Mouse (Mus musculus): ENCODE results near the gene Tln2. TPM values are rescaled to one million over a fixed set of nuclear protein-coding genes. Genes with fewer than 3 reads are reported as not detected.
A peak's percentile ranks its signal among the peaks of the same experiment; 100 is the strongest.
"Not testable (repeated sequence)": the region's sequence is repeated elsewhere in the genome, so short reads cannot be mapped to it uniquely, and the experiment has no call there.

Tln2 gene
- total RNA-seq, 2 experiments from 2014 or later, result 90.2 to 93.5 TPM

- peak; percentile 16 to 36 for DNase-seq
These were observed 205.1 kb downstream of the Tln2 start for GRCm38 (mm10) chr9:67354356-67354755.

GRCm38 (mm10) chr9:67353365-67353764 lies 206.1 kb downstream of the Tln2 start:
- no peak for DNase-seq

- DNase-seq, result no peak
These were observed 210.5 kb downstream of the Tln2 start for GRCm38 (mm10) chr9:67348983-67349382.

DNA sequence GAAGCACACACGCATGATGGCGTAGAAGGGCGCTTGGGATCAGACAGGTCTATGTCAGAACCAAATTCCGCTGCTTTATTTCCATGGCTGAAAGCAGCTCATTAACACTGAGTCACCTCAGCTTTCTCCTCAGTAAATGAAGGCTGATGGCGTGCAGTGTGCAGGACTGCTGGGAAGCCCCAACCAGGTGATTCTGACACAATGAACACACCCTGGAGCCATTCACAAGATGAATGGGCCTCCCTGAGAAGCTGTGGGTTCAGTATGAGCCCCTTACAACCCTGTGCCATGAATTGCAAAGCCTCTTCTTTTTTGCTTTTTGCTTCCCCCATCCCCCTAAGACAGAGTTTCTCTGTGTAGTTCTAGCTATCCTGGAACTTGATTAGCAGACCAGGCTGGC lies 212.3 kb downstream of the Tln2 start:
- no peak for DNase-seq

DNA sequence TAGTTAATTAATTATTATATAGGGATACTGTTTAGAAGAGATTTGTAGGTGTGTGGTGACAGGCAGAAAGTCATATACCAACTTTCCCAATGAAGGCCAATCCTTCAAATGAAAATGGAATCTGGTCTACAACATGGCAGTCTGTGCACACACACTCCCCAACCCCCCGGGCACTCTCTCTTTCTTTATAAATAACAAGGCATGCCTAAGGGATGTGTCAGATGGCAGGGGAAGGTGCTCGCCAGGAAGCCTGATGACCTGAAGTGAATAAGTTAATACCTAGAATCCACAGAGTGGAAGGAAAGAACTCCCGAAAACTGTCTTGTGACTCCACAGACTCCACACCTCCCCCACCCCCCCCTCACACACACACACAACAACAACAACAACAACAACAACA lies 228.2 kb downstream of the Tln2 start:
- no peak for DNase-seq

- DNase-seq, result no peak
These were observed 231.1 kb downstream of the Tln2 start for GRCm38 (mm10) chr9:67328451-67328850.

DNA sequence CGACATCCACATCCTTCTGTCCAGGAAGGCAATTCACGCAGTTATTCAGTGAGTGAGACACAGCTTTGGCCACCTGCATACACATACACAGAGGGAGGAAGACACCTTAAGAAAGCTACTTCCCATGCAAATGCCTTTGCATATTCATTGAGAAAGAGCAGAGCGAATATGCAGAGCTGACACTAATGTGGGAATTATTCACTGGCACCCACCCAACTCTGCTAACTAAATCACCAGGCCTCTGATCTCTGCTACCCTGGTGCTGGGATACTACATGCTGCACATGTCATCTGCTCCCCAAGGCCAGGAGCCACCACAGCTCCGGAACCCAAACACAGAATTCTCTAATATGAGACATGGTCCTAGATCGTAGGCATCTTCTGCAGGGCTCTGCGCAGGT lies 237.6 kb downstream of the Tln2 start:
- DNase-seq, result no peak

DNA sequence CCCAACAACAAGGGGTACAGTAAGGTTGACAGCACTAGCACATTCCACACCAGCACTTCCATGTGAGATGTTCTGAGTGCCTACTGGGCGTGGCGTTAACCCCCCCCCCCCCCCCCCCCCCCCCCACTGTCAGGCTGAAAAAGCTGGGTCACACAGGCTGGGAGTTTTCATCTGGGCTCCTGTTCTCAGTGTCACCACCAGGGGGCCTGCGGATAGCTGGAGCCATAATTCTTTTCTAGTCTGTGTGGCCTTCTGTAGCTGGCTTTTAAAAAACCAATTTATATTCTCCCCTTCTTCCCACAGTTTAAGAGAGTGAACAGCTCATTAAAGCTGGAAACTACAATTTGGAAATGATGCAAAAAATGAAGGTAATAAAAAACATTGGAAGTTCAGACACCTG lies 244.1 kb downstream of the Tln2 start:
- peak; percentile 34 to 36 for DNase-seq

GRCm38 (mm10) chr9:67304992-67305391 lies 254.5 kb downstream of the Tln2 start:
- no peak for DNase-seq

- DNase-seq, result no peak
These were observed 255.5 kb downstream of the Tln2 start for GRCm38 (mm10) chr9:67303986-67304385.

- no peak for DNase-seq
These were observed 256.5 kb downstream of the Tln2 start for GRCm38 (mm10) chr9:67303038-67303437.

DNA sequence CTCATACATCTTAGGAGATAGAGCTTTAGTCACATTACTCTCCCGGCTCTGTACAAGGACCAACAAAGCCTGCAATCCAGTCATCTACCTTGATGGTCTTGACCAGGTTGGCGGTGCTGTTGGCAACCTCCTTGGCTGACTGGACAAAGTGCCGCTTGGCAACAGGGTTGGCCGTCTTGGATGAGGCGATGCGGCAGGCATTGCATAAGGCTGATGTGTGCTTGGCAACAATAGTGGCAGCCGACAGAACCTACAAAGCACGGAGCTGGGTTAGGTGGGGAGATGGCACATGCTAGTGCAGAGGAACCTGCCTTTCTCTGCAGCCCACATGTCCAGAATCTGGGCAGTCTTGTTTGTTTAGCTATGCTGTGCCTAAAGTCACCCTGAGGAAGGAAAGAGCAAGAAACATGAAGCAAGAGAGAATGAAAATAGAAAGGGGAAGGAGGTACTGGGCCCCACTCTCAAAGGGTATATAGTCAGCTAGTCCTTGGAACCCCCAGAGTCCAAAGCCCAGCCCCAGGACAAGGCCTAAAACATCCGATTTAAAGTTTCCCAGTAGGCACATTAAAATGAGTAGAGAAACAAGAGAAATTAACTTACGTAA lies 257.0 kb downstream of the Tln2 start:
- DNase-seq, result no peak

DNA sequence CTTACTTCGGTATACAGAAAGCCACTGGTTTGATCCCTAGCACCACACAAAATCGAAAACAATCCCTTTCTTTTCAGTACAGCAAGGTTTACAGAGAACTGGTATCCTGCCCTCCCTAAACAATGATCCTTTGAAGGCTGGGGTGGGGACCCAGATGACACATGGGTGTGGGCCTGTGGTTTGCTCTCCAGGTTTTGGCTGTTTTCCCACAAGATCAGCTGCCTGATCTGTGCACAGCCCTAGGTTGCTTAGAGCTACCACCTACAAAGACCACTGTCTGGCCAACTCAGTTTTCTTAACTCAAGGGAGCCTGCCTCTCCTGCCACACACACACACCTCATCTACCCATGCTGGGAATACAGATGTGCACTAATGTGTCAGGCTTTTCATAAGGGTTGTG lies 257.9 kb downstream of the Tln2 start:
- no peak for DNase-seq

GRCm38 (mm10) chr9:67300769-67301168 lies 258.7 kb downstream of the Tln2 start:
- peak in 1 of 2 experiments; percentile 34 for DNase-seq

DNA sequence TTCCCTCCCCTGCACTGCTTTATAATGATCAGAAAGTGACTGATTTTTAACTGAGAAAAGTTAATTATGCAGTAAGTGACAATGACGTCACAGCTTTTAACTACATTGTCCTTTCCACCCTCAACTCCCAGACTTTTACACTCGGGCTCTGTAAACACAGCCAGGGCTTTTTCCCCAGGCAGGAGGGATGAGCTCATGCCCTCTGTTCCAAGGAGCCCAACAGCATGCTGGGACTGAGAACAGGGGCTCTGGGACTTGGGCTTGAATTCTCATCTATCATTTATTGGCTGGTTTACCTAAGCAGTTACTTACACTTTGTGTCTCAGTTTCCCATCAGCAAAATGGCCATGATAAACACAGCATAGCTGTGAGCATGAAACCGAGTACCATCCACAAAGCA lies 259.2 kb downstream of the Tln2 start:
- no peak for DNase-seq

DNA sequence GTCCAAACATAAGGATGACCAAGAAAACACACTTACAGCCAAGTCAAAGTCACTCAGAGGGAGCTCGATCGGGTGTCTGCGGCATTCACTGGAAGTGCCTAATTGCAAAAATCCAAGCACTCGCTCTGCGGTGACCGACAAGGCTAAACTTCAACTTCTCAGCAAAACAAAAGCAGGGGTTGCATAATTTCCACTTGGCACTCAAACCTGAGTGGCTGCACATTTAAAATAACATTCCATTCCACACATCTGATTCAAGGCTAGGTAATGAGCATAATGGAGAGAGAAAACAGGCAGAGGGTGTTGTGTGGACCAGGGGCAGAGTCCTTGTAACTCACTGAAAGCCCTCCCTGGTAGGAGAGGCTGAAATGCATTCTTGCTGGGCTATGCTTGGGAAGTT lies 260.3 kb downstream of the Tln2 start:
- no peak for DNase-seq

GRCm38 (mm10) chr9:67297236-67297889 lies 262.1 kb downstream of the Tln2 start:
- DNase-seq, result no peak

DNA sequence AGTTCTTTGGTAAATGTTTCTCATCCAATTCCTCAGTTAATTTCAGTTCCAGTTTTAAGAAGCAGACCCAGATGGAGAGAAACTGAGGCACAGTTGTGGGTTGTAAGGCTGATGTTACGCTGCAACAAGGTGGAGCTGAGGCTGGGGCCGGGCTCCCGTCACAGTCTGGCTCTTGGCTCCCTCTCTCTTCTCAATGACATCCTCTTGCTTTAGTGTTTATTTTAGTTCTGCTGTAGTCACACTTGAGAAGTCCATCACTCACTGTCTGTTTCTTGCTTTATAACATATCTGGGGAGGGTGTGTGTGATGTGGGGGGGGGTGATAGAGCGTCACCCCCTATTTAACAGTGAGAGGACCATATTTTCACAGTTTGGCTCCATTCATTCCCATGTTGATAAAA lies 272.0 kb downstream of the Tln2 start:
- DNase-seq, result no peak

DNA sequence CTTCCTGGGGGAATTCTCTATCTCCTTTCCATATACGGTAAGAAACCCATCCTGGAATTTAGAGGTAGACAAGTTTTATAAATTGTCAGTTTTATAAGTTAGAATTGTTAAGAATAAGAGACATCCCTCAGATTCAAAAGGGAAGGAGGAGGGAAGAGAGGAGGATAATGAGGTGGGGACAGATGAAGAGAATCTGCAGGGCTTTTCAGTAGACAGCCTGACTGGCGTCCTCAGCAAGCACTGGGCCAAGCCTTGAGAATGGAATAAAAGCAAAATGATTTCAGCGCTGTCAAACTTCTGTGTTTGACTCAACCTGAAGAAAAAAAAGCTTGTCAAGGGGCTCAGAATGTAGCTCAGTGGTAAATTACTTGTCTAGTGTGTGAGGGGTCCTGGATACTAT lies 272.7 kb downstream of the Tln2 start:
- DNase-seq, result no peak

GRCm38 (mm10) chr9:67285544-67285943 lies 274.0 kb downstream of the Tln2 start:
- DNase-seq, result no peak

- DNase-seq, result no peak
These were observed 277.7 kb downstream of the Tln2 start for GRCm38 (mm10) chr9:67281812-67282211.

- DNase-seq, result not testable (repeated sequence)
These were observed 279.2 kb downstream of the Tln2 start for GRCm38 (mm10) chr9:67280311-67280710.

DNA sequence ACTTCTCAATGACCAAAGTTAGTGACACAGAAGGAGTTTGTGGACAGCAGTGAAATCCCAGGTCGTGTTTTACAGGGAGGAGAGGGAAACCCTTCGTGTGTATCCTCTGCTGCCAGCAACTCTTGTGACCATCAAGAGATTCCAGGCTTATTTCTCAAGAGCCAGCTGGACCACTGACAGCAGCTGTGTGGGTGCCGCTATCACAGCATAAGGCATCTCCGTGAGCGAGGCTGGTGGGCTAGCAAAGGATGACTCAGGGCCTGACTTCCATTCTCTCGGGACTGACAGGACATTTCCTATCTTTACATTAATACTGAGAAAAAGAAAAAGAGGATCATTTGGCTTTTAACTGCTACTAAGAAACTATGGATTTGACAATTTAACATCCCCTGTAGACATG lies 283.1 kb downstream of the Tln2 start:
- DNase-seq, result no peak

DNA sequence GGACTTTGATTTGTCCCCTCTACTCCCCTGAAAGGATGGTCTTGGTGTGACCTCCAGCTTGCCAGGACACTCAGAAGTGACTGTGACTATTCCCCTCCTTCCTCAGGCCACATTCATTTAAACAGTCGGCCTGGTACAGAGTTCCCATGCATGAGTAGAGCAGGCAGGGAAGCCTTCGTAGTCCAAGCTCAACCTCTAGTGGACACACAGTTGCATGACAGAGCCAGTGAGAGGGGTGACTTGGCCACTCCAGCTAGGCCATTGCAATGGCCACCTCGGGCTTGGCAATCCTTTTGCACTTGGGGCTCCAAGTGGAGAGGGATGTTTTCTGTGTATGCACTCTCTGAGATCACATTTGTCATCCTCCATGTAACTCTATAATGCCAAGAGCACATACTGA lies 285.2 kb downstream of the Tln2 start:
- DNase-seq, result no peak

GRCm38 (mm10) chr9:67273362-67273761 lies 286.1 kb downstream of the Tln2 start:
- no peak for DNase-seq
